Comparison of ENCODE assay signal across 13 mouse cellular contexts in the genomic region with DNA sequence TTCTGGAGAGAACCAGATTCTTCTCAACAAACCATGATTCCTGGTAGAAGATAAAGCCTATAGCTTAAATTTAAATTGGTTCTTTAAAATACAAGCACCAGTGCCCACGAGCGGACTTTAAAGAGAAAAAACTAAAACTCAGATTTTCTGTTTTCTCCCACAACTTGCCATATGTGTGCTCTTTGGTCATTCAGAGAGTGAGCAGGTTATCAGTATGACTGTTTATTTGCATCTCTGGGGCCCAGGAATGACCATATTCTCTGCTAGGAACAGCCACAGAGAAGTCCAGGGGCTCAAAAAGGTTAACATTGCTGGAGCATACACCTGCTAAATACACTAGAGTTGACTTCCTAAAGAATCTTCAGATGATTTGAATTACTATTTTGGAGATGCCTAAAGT. TPM values are rescaled to one million over a fixed set of nuclear protein-coding genes. Genes with fewer than 3 reads are reported as not detected.
DNase-seq lines count a peak whose midpoint lies in the region; TF ChIP-seq lines count a peak whose summit lies in the region.
"Had no signal": no experiment of that assay in that cellular context is flagged by ENCODE, and none has a peak within 500 bp of the region (broad histone marks: within the 10 kb centered on the region; RNA-seq: fewer than 3 reads in every experiment).

No protein-coding gene starts in this region.

- no peak for TF ChIP-seq CTCF in CH12.LX (conservative IDR thresholded peaks at IDR 0.05 in 1 of 2, IDR thresholded peaks at IDR 0.05 in 1 of 2; ENCODE audit: low read depth in 2 of 2, low read length in 2 of 2)

- no peak overlapping the region for H3K4me3 ChIP-seq in CH12.LX (replicated peaks in 1 of 3; ENCODE audit: low read depth in 2 of 3, low read length in 2 of 3, poor library complexity in 1 of 3)

- peak; percentile 95 for TF ChIP-seq EP300 in CH12.LX (IDR thresholded peaks at IDR 0.05; ENCODE audit: low read length)

- no peak overlapping the region for H3K4me2 ChIP-seq in CH12.LX (ENCODE audit: insufficient read depth, low read depth, poor library complexity, severe bottlenecking)

- intact Hi-C loops in heart, postnatal 14 days (cut with DNase I): no loop called here

- H3K4me1 ChIP-seq in CH12.LX (ENCODE audit: control insufficient read depth in 1 of 2, insufficient read depth in 2 of 2): peaks cover 10 to 27% of the 10 kb centered on the region in 2 experiments; a peak in 3 of 4 replicates

- DNase-seq in heart, adult 11 months: peak; percentile 15
- no peak for DNase-seq in heart, postnatal 14 days
- DNase-seq in CH12.LX (ENCODE audit: extremely low read depth): peak; percentile 17
- DNase-seq in cerebellum, adult 18-20 months: no peak
- DNase-seq: adrenal gland, adult 8-10 months; adrenal gland, postnatal 10 days; adrenal gland, postnatal 14 days; adrenal gland, postnatal 25 days; adrenal gland, postnatal 36 days; cerebellum, adult 11 months; cerebellum, adult 11-12 months had no signal

- no peak overlapping the region for H3K27ac ChIP-seq in CH12.LX (ENCODE audit: insufficient read depth, low read depth)

- no peak overlapping the region for H3K9ac ChIP-seq in CH12.LX (ENCODE audit: insufficient read depth, low read depth)

- no peaks in the 10 kb centered on the region for H3K27me3 ChIP-seq in CH12.LX (replicated peaks)
- H3K27me3 ChIP-seq: Patski had no signal

- in situ Hi-C loops in CH12.LX (cut with MboI; ENCODE audit: low pct_ligation_motif_present, low pct_unique_long_range_greater_than_20kb, low sequenced_read_pairs): loop anchor here (10.0 kb wide), 2 partner anchors 213 to 323 kb away; a partner anchor contains a TSS

- dilution Hi-C loops in CH12.LX (cut with MboI; ENCODE audit: extremely low pct_ligation_motif_present, extremely low pct_unique_long_range_greater_than_20kb, low sequenced_read_pairs): no loop called here

- TF ChIP-seq RAD21 in CH12.LX (IDR thresholded peaks at IDR 0.05; ENCODE audit: low read depth, low read length): no peak

- H3K36me3 ChIP-seq in CH12.LX (replicated peaks in 1 of 2; ENCODE audit: control insufficient read depth in 1 of 2, insufficient read depth in 1 of 2, low read length in 1 of 2): no peaks in the 10 kb centered on the region

- no peaks in the 10 kb centered on the region for H3K79me2 ChIP-seq in CH12.LX (replicated peaks; ENCODE audit: control insufficient read depth, extremely low read depth, insufficient read depth, poor library complexity, severe bottlenecking)

- no peaks in the 10 kb centered on the region for H3K9me3 ChIP-seq in CH12.LX (replicated peaks; ENCODE audit: low read length)
- H3K9me3 ChIP-seq: G1E had no signal

- TF ChIP-seq POLR2A in CH12.LX (IDR thresholded peaks at IDR 0.05; ENCODE audit: low read depth, low read length): no peak

TF ChIP-seq in CH12.LX, 34 proteins besides CTCF, POLR2A, EP300 and RAD21:
- TF ChIP-seq TBP (conservative IDR thresholded peaks at IDR 0.05; ENCODE audit: low read depth, low read length) (no peak), NELFE (IDR thresholded peaks at IDR 0.05; ENCODE audit: low read depth, low read length) (no peak), MYC (IDR thresholded peaks at IDR 0.05; ENCODE audit: low read depth, low read length) (peak; percentile 38; the same call in 1 of the 2 replicates), CHD2 (IDR thresholded peaks at IDR 0.05; ENCODE audit: low read length) (peak; percentile 66), ZC3H11A (IDR thresholded peaks at IDR 0.05; ENCODE audit: low read depth, low read length) (no peak), MAZ (IDR thresholded peaks at IDR 0.05; ENCODE audit: low read depth, low read length) (0 out of 2 replicates have a peak, but pooled peaks have one; percentile 67), KAT2A (IDR thresholded peaks at IDR 0.05; ENCODE audit: insufficient replicate concordance, low read length) (no peak), CHD1 (IDR thresholded peaks at IDR 0.05; ENCODE audit: low read depth, low read length) (no peak), PAX5 (IDR thresholded peaks at IDR 0.05; ENCODE audit: low read length) (no peak), MEF2A (IDR thresholded peaks at IDR 0.05; ENCODE audit: borderline replicate concordance, low read depth, low read length) (peak; percentile 74; the same call in 1 of the 2 replicates), POLR2AphosphoS2 (IDR thresholded peaks at IDR 0.05; ENCODE audit: low read depth, low read length) (no peak), ZMIZ1 (IDR thresholded peaks at IDR 0.05; ENCODE audit: low read depth, low read length) (no peak), ZNF384 (IDR thresholded peaks at IDR 0.05; ENCODE audit: low read depth, low read length) (0 out of 2 replicates have a peak, but pooled peaks have one; percentile 32), E2F4 (IDR thresholded peaks at IDR 0.05; ENCODE audit: insufficient replicate concordance, low read depth, low read length) (no peak), SMC3 (IDR thresholded peaks at IDR 0.05; ENCODE audit: low read depth, low read length) (no peak), ELF1 (IDR thresholded peaks at IDR 0.05; ENCODE audit: low read depth, low read length) (no peak), ZKSCAN1 (IDR thresholded peaks at IDR 0.05; ENCODE audit: borderline replicate concordance, low read depth, low read length) (no peak), MAFK (IDR thresholded peaks at IDR 0.05; ENCODE audit: insufficient replicate concordance, low read length) (peak; percentile 83), ETS1 (conservative IDR thresholded peaks at IDR 0.05; ENCODE audit: low read depth, low read length) (peak; percentile 63; the same call in 1 of the 2 replicates), HCFC1 (IDR thresholded peaks at IDR 0.05; ENCODE audit: low read depth, low read length) (no peak), MAX (IDR thresholded peaks at IDR 0.05; ENCODE audit: low read length) (no peak), JUND (conservative IDR thresholded peaks at IDR 0.05; ENCODE audit: low read depth, low read length) (peak; percentile 87), IRF4 (IDR thresholded peaks at IDR 0.05; ENCODE audit: low read depth, low read length) (peak; percentile 95), TCF12 (IDR thresholded peaks at IDR 0.05; ENCODE audit: low read depth, low read length) (peak; percentile 72; the same call in 1 of the 2 replicates), USF2 (conservative IDR thresholded peaks at IDR 0.05; ENCODE audit: low read depth, low read length) (no peak), MXI1 (IDR thresholded peaks at IDR 0.05; ENCODE audit: low read depth, low read length) (no peak), USF1 (IDR thresholded peaks at IDR 0.05; ENCODE audit: low read depth, low read length) (no peak), BHLHE40 (IDR thresholded peaks at IDR 0.05; ENCODE audit: low read depth, low read length) (peak; percentile 85), JUN (IDR thresholded peaks at IDR 0.05; ENCODE audit: insufficient read depth, low read depth, low read length) (peak; percentile 89), GABPA (IDR thresholded peaks at IDR 0.05; ENCODE audit: insufficient replicate concordance, low read depth, low read length) (no peak), SIN3A (IDR thresholded peaks at IDR 0.05; ENCODE audit: low read length) (peak; percentile 63; the same call in 1 of the 2 replicates), RCOR1 (conservative IDR thresholded peaks at IDR 0.05; ENCODE audit: low read depth, low read length) (peak; percentile 96), NRF1 (IDR thresholded peaks at IDR 0.05; ENCODE audit: low read depth, low read length) (no peak), UBTF (IDR thresholded peaks at IDR 0.05; ENCODE audit: low read depth, low read length) (no peak)

RNA-seq across cellular contexts. Expression of a gene that starts 33.5 kb away (rescaled TPM):
- 1 to 10 TPM; 1.2 to 1.9 TPM for total RNA-seq in heart, postnatal 14 days (2021)
- 0.92 and 1.8 TPM in 2 replicates for total RNA-seq in CH12.LX (2012; rRNA removed)
- total RNA-seq in CH12.LX (2014; rRNA removed): 0.77 and 1.3 TPM in 2 replicates
- polyA plus RNA-seq in CH12.LX (2012; ENCODE audit: insufficient read length, low read depth): 1.2 and 1.6 TPM in 2 replicates

RNA-seq across cellular contexts. Expression of a gene that starts 33.8 kb away (rescaled TPM):
- total RNA-seq in heart, postnatal 14 days (2021): 1 to 10 TPM; 3.0 to 3.3 TPM
- total RNA-seq in CH12.LX (2012; rRNA removed): 0.50 and 0.81 TPM in 2 replicates
- 0.12 and 0.19 TPM in 2 replicates for total RNA-seq in CH12.LX (2014; rRNA removed)
- 0.27 and 0.46 TPM in 2 replicates for polyA plus RNA-seq in CH12.LX (2012; ENCODE audit: insufficient read length, low read depth)

Comparison
In these comparisons a context has a peak if more than half of its experiments do, and no peak if none do; other contexts are left out.
1. DNase-seq: peak in heart, adult 11 months (single experiment) and CH12.LX (single experiment); none in heart, postnatal 14 days (0 of 2) and cerebellum, adult 18-20 months (0 of 2).